Mouse (Mus musculus) kidney, adult 2 months (tissue): ENCODE data around the gene Kalrn.

Source experiments
- CTCF ChIP-seq: fragments of 200-500 bp; conservative IDR thresholded peaks from 2 replicates; pipeline ENCODE4 v1.5.1; 2011; ENCODE audit warnings: low read depth, mild to moderate bottlenecking, control low read depth, low read length, moderate library complexity, mixed read lengths; ENCODE audit not compliant: insufficient read depth, insufficient read length
- POLR2A ChIP-seq: fragments of 200-500 bp; IDR thresholded peaks from one replicate; pipeline ENCODE4 v1.6.1; 2011; ENCODE audit warnings: low read depth, low read length, control low read depth

DNA sequence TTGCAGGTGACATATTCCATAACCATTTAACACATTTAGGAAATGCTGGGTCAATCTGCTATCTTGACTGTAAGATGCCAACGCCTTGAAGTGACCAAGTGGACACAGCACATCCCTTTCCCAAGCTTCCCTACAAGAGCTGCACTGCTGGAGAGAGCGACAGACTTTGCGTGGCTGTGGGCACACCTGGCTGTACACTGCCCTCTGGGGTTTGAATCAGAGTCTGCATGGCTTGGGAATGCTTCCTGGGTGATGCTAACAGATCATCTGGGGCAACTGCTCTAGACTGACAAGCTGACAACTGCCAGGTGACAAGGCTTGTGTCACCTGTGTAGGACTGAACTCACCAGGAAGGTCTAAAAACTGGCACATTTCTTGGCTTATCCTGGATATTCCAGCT lies 388.6 kb downstream of the Kalrn start:
- TF ChIP-seq POLR2A, result no peak
- peak; percentile 54 for TF ChIP-seq CTCF
